Mouse (Mus musculus) limb, embryonic 12.5 days (tissue): ENCODE measurements around the gene Tchhl1. TPM values are rescaled to one million over a fixed set of nuclear protein-coding genes. Genes with fewer than 3 reads are reported as not detected.
"Not testable (repeated sequence)": the region's sequence is repeated elsewhere in the genome, so short reads cannot be mapped to it uniquely, and the experiment has no call there.

Source experiments
- ATAC-seq: fragments of 200-750 bp; cut with Nextera tagmentation; 2 replicates; pipeline ENCODE4 v1.8.0; 2017; ENCODE audit warnings: low read depth, moderate TSS enrichment; ENCODE audit not compliant: insufficient number of reproducible peaks, insufficient read depth, low FRiP score, low TSS enrichment
- H3K27ac ChIP-seq: fragments of 300-500 bp; sonication (generic); 2 replicates; pipeline ENCODE4 v1.5.1; 2016; ENCODE audit warnings: mild to moderate bottlenecking, moderate library complexity
- H3K27me3 ChIP-seq: fragments of 300-500 bp; sonication (generic); 2 replicates; pipeline ENCODE4 v1.6.1; 2016; ENCODE audit warnings: mild to moderate bottlenecking, moderate library complexity
- H3K36me3 ChIP-seq: fragments of 300-500 bp; sonication (generic); 2 replicates; pipeline ENCODE4 v1.6.1; 2016; ENCODE audit warnings: mild to moderate bottlenecking, moderate library complexity
- H3K4me1 ChIP-seq: fragments of 300-500 bp; sonication (generic); replicated peaks from 2 replicates; pipeline ENCODE4 v1.6.1; 2016
- H3K4me2 ChIP-seq: fragments of 300-500 bp; sonication (generic); 2 replicates; pipeline ENCODE4 v1.6.1; 2016; ENCODE audit warnings: mild to moderate bottlenecking, moderate library complexity
- H3K4me3 ChIP-seq: fragments of 300-500 bp; sonication (generic); replicated peaks from 2 replicates; pipeline ENCODE4 v1.5.1; 2016; ENCODE audit warnings: mild to moderate bottlenecking
- H3K9ac ChIP-seq: fragments of 300-500 bp; sonication (generic); replicated peaks from 2 replicates; pipeline ENCODE4 v1.6.1; 2016; ENCODE audit warnings: mild to moderate bottlenecking, moderate library complexity
- H3K9me3 ChIP-seq: fragments of 300-500 bp; sonication (generic); 2 replicates; pipeline ENCODE4 v1.6.1; 2016; ENCODE audit warnings: mild to moderate bottlenecking, moderate library complexity
- WGBS: fragments of 180-500 bp; shearing (Covaris S2); methylation state at CpG from one replicate; pipeline ENCODE4 v1.1.7; 2016; 5-methylcytosine and 5-hydroxymethylcytosine counted together
- polyA plus RNA-seq: library from polyadenylated mRNA; unstranded; fragments of >200 nt; fragmentation: Nextera tagmentation; extraction: Ambion mirVana; gene quantifications from 2 replicates; pipeline ENCODE4 v1.2.1, GENCODE M21; 2016

The Tchhl1 gene
- polyA plus RNA-seq, 1 experiment from 2014 or later: not detected

GRCm38 (mm10) chr3:93467130-93467529 lies 1.4 kb upstream of the Tchhl1 start:
- Histone ChIP-seq H3K9me3 (no peaks in the 10 kb centered on the region), H3K36me3 (no peaks in the 10 kb centered on the region), H3K4me2 (no peak overlapping the region), H3K27me3 (no peaks in the 10 kb centered on the region), H3K4me1 (no peaks in the 10 kb centered on the region), H3K27ac (no peak overlapping the region), H3K4me3 (no peak overlapping the region), H3K9ac (no peak overlapping the region)
- 78% methylated on average over 4 of the region's 4 CpGs for WGBS
- ATAC-seq: no peak

- no peak for ATAC-seq
- Histone ChIP-seq H3K4me3 (no peak overlapping the region), H3K4me2 (no peak overlapping the region), H3K36me3 (no peaks in the 10 kb centered on the region), H3K9ac (no peak overlapping the region), H3K9me3 (no peaks in the 10 kb centered on the region), H3K4me1 (no peaks in the 10 kb centered on the region), H3K27ac (no peak overlapping the region), H3K27me3 (no peaks in the 10 kb centered on the region)
- WGBS: 79% methylated on average over 3 of the region's 3 CpGs
Measured at GRCm38 (mm10) chr3:93469629-93470028, 1.1 kb downstream of the Tchhl1 start.

GRCm38 (mm10) chr3:93480053-93480452 lies 11.5 kb downstream of the Tchhl1 start:
- H3K9me3 ChIP-seq: no peaks in the 10 kb centered on the region

DNA sequence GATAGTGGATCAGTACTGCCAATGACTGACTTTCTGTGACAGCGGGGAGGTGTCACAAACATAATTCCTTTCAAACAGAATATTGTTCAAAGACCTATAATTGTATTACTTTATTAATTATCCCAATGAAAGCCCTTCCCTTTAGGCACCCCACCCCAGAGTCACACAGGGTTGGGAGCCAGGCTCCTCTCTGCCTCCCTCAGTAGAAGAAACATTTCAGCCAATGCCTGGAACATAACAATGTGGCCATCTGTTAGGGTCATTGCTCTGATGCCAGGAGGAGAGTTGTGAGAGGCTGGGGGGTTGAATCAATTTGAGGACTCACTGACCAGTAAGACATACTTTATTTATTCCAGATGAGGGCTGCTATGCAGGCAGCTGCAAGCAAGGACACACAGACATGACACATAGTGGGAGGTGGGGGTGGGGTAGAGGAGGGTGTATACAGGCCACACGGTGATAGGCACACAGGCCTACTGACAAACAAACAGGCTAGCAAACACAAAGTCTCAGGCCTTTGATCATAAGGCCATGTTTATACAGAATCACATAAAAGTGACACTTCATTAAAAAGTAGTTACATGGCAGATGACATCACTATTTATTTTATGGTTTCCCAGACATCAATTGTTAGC lies 13.5 kb downstream of the Tchhl1 start:
- no peak overlapping the region for H3K9ac ChIP-seq
- H3K27me3 ChIP-seq: no peaks in the 10 kb centered on the region
- 52% methylated on average over 2 of the region's 2 CpGs for WGBS
- no peak overlapping the region for H3K4me2 ChIP-seq
- no peaks in the 10 kb centered on the region for H3K4me1 ChIP-seq
- ATAC-seq: no peak
- no peak overlapping the region for H3K4me3 ChIP-seq
- H3K9me3 ChIP-seq: no peaks in the 10 kb centered on the region
- no peak overlapping the region for H3K27ac ChIP-seq
- H3K36me3 ChIP-seq: no peaks in the 10 kb centered on the region

More at GRCm38 (mm10) chr3:93480053-93480452, 11.5 kb downstream of the Tchhl1 start:
- no peak overlapping the region for H3K4me2 ChIP-seq
- H3K4me3 ChIP-seq: no peak overlapping the region
- H3K27ac ChIP-seq: no peak overlapping the region
- no peaks in the 10 kb centered on the region for H3K4me1 ChIP-seq
- ATAC-seq: no peak
- no peaks in the 10 kb centered on the region for H3K36me3 ChIP-seq
- H3K9ac ChIP-seq: no peak overlapping the region
- H3K27me3 ChIP-seq: no peaks in the 10 kb centered on the region
- WGBS: 96% methylated on average over 1 of the region's 1 CpGs

- Histone ChIP-seq H3K27me3 (no peaks in the 10 kb centered on the region), H3K9me3 (no peaks in the 10 kb centered on the region), H3K4me2 (no peak overlapping the region), H3K4me3 (no peak overlapping the region), H3K9ac (no peak overlapping the region), H3K4me1 (no peaks in the 10 kb centered on the region), H3K36me3 (no peaks in the 10 kb centered on the region), H3K27ac (no peak overlapping the region)
- no peak for ATAC-seq
- WGBS: 89% methylated on average over 3 of the region's 3 CpGs
Measured at GRCm38 (mm10) chr3:93485611-93486010, 17.1 kb downstream of the Tchhl1 start.

- Histone ChIP-seq H3K27ac (no peak overlapping the region), H3K4me1 (no peaks in the 10 kb centered on the region), H3K27me3 (no peaks in the 10 kb centered on the region), H3K4me2 (no peak overlapping the region), H3K9me3 (no peaks in the 10 kb centered on the region), H3K4me3 (no peak overlapping the region), H3K36me3 (no peaks in the 10 kb centered on the region), H3K9ac (no peak overlapping the region)
- ATAC-seq: no peak
- 83% methylated on average over 2 of the region's 2 CpGs for WGBS
Measured at GRCm38 (mm10) chr3:93488541-93488940, 20.0 kb downstream of the Tchhl1 start.

DNA sequence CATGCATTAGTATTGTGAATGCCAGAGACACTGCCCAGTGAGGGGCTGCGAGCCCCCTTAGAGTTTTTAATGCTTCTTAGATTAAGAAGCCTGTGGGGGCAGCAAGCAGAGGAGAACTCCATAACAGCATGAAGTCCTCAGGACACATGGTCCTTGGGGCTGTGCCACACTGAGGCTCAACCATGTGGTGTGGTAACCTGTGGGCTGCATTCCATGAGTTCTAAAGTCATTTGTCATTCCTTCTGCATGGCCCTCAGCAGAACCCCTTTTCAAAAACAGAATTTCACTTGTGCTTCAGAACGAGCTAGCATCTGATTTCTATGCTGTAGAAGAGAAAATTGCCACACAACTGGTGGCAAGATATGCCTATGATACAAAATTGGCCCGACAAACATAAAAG lies 23.6 kb downstream of the Tchhl1 start:
- Histone ChIP-seq H3K27me3 (no peaks in the 10 kb centered on the region), H3K36me3 (no peaks in the 10 kb centered on the region), H3K9ac (no peak overlapping the region), H3K9me3 (no peaks in the 10 kb centered on the region), H3K4me2 (no peak overlapping the region), H3K4me3 (no peak overlapping the region), H3K27ac (no peak overlapping the region), H3K4me1 (no peaks in the 10 kb centered on the region)
- WGBS: 77% methylated on average over 3 of the region's 3 CpGs
- no peak for ATAC-seq

- Histone ChIP-seq H3K9me3 (no peaks in the 10 kb centered on the region), H3K4me1 (no peaks in the 10 kb centered on the region), H3K4me2 (no peak overlapping the region), H3K9ac (no peak overlapping the region), H3K36me3 (no peaks in the 10 kb centered on the region), H3K4me3 (no peak overlapping the region), H3K27me3 (no peaks in the 10 kb centered on the region; the same call in 1 of the 2 replicates), H3K27ac (no peak overlapping the region)
- WGBS: 2% methylated on average over 4 of the region's 4 CpGs
- peak; percentile 82; the same call in 1 of the 2 replicates for ATAC-seq
Measured at GRCm38 (mm10) chr3:93493992-93494391, 25.4 kb downstream of the Tchhl1 start.

DNA sequence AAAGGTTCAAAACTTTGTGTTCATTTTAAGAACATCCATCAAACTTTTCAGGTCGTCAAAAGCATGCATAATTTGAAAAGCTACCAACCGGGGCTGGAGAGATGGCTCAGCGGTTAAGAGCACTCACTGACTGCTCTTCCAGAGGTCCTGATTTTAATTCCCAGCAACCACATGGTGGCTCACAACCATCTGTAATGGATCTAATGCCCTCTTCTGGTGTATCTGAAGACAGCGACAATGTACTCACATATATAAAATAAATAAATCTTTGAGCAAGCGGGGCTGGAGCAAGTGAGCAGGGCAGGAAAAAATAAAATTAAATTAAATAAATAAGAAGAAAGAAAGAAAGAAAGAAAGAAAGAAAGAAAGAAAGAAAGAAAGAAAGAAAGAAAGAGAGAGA lies 26.2 kb downstream of the Tchhl1 start:
- not testable (repeated sequence) for H3K9me3 ChIP-seq, H3K4me1 ChIP-seq, ATAC-seq, H3K4me2 ChIP-seq, H3K27ac ChIP-seq, H3K27me3 ChIP-seq, H3K4me3 ChIP-seq, H3K9ac ChIP-seq, H3K36me3 ChIP-seq
- 24% methylated on average over 5 of the region's 5 CpGs for WGBS

GRCm38 (mm10) chr3:93497131-93497530 lies 28.6 kb downstream of the Tchhl1 start:
- H3K27me3 ChIP-seq: no peaks in the 10 kb centered on the region; the same call in 1 of the 2 replicates
- WGBS: 82% methylated on average over 3 of the region's 3 CpGs
- peaks cover under 1% of the 10 kb centered on the region; the same call in 1 of the 2 replicates for H3K9me3 ChIP-seq
- H3K4me2 ChIP-seq: no peak overlapping the region
- ATAC-seq: no peak
- H3K9ac ChIP-seq: no peak overlapping the region
- H3K4me1 ChIP-seq: no peaks in the 10 kb centered on the region
- no peak overlapping the region for H3K27ac ChIP-seq
- H3K36me3 ChIP-seq: no peaks in the 10 kb centered on the region
- H3K4me3 ChIP-seq: no peak overlapping the region

DNA sequence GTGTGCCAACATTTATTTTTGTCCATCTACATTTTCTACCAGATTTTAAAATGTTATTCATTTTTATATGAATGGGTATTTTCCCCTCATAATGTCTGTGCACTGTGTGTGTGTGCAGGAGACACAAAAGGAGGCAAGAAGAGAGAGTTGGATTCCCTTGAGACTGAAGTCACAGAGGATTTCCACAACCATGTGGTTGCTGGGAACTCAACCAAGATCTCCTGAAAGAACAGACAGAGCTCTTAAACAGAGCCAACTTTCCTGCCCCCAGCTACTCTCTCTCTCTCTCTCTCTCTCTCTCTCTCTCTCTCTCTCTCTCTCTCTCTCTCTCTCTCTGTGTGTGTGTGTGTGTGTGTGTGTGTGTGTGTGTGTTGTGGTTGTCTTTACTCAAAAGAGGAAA lies 30.6 kb downstream of the Tchhl1 start:
- H3K4me1 ChIP-seq: no peaks in the 10 kb centered on the region
- no peak overlapping the region for H3K27ac ChIP-seq
- H3K4me2 ChIP-seq: no peak overlapping the region
- no peaks in the 10 kb centered on the region for H3K36me3 ChIP-seq
- peaks cover 4% of the 10 kb centered on the region; the same call in 1 of the 2 replicates for H3K9me3 ChIP-seq
- no peaks in the 10 kb centered on the region; the same call in 1 of the 2 replicates for H3K27me3 ChIP-seq
- no peak for ATAC-seq
- H3K9ac ChIP-seq: no peak overlapping the region
- no peak overlapping the region for H3K4me3 ChIP-seq

- 88% methylated on average over 7 of the region's 7 CpGs for WGBS
- Histone ChIP-seq H3K9ac (no peak overlapping the region), H3K36me3 (no peaks in the 10 kb centered on the region), H3K4me2 (no peak overlapping the region), H3K9me3 (peaks cover 4% of the 10 kb centered on the region; the same call in 1 of the 2 replicates), H3K27ac (no peak overlapping the region), H3K4me1 (no peaks in the 10 kb centered on the region), H3K4me3 (no peak overlapping the region), H3K27me3 (no peaks in the 10 kb centered on the region)
- ATAC-seq: no peak
Measured at GRCm38 (mm10) chr3:93504536-93505189, 36.1 kb downstream of the Tchhl1 start.
